Mouse (Mus musculus) MN1 (cell line): ENCODE measurements around the gene Ntn1.
A peak's percentile ranks its signal among the peaks of the same experiment; 100 is the strongest.

ENCODE experiments used
- DNase-seq: peaks from one replicate; pipeline ENCODE4 v3.0.0-alpha.2; 2016; ENCODE audit warnings: low spot score

Ntn1 gene

GRCm38 (mm10) chr11:68381833-68382232 is 18.8 kb downstream of the Ntn1 start:
- no peak for DNase-seq

- no peak for DNase-seq
These were observed 19.3 kb downstream of the Ntn1 start for GRCm38 (mm10) chr11:68381318-68381717.

- peak; percentile 51 for DNase-seq
These were observed 21.5 kb downstream of the Ntn1 start for GRCm38 (mm10) chr11:68378946-68379764.

GRCm38 (mm10) chr11:68378419-68378818 is 22.2 kb downstream of the Ntn1 start:
- peak; percentile 35 for DNase-seq

GRCm38 (mm10) chr11:68373105-68373504 is 27.5 kb downstream of the Ntn1 start:
- DNase-seq, result no peak

GRCm38 (mm10) chr11:68371609-68372008 is 29.0 kb downstream of the Ntn1 start:
- DNase-seq, result no peak

GRCm38 (mm10) chr11:68356901-68357300 is 43.7 kb downstream of the Ntn1 start:
- DNase-seq, result no peak

GRCm38 (mm10) chr11:68355561-68355960 is 45.1 kb downstream of the Ntn1 start:
- DNase-seq, result no peak

GRCm38 (mm10) chr11:68354848-68355247 is 45.8 kb downstream of the Ntn1 start:
- no peak for DNase-seq

GRCm38 (mm10) chr11:68352236-68352635 is 48.4 kb downstream of the Ntn1 start:
- DNase-seq, result no peak

- no peak for DNase-seq
These were observed 51.8 kb downstream of the Ntn1 start for GRCm38 (mm10) chr11:68348851-68349250.

GRCm38 (mm10) chr11:68348083-68348482 is 52.5 kb downstream of the Ntn1 start:
- DNase-seq, result no peak

GRCm38 (mm10) chr11:68347508-68347907 is 53.1 kb downstream of the Ntn1 start:
- DNase-seq, result no peak

GRCm38 (mm10) chr11:68346099-68346498 is 54.5 kb downstream of the Ntn1 start:
- DNase-seq, result no peak

- no peak for DNase-seq
These were observed 56.4 kb downstream of the Ntn1 start for GRCm38 (mm10) chr11:68344221-68344620.

GRCm38 (mm10) chr11:68342761-68343160 is 57.9 kb downstream of the Ntn1 start:
- no peak for DNase-seq

- DNase-seq, result no peak
These were observed 58.6 kb downstream of the Ntn1 start for GRCm38 (mm10) chr11:68342003-68342400.

- peak; percentile 68 for DNase-seq
These were observed 59.3 kb downstream of the Ntn1 start for GRCm38 (mm10) chr11:68341111-68342002.

- no peak for DNase-seq
These were observed 60.3 kb downstream of the Ntn1 start for GRCm38 (mm10) chr11:68340366-68340765.

GRCm38 (mm10) chr11:68339856-68340255 is 60.8 kb downstream of the Ntn1 start:
- no peak for DNase-seq

- DNase-seq, result no peak
These were observed 61.3 kb downstream of the Ntn1 start for GRCm38 (mm10) chr11:68339331-68339730.

GRCm38 (mm10) chr11:68331676-68332265 is 68.9 kb downstream of the Ntn1 start:
- no peak for DNase-seq

- DNase-seq, result no peak
These were observed 69.5 kb downstream of the Ntn1 start for GRCm38 (mm10) chr11:68331117-68331437.
